Mouse (Mus musculus) testis, postnatal 14 days (tissue): ENCODE measurements at regions not wholly inside any gene's neighbourhood (a gene's known extent, or its start where the extent isn't known, plus 50 kb on each side); places are given as distances from the start of the nearest gene placed in this dataset.

ENCODE experiments used
- DNase-seq: peaks from one replicate; pipeline ENCODE4 v3.0.0; 2021; ENCODE audit warnings: low spot score

DNA sequence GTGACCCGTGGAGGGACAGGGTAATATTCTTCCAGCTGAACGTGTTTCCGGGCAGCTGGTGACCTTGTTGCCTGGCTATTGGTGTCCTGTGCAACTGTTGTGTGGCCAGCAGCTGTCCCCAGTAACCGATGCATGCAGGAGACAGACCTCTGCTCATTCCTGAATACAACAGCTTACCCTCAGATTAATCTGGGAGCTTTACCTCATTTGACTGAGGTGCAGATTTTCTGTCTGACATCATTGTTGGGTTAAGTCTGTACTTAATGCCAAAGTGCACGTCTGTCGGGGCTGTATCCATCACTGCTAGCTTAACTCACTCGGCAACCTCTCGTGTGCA is 119.6 kb upstream of the Mpp6 start:
- no peak for DNase-seq

DNA sequence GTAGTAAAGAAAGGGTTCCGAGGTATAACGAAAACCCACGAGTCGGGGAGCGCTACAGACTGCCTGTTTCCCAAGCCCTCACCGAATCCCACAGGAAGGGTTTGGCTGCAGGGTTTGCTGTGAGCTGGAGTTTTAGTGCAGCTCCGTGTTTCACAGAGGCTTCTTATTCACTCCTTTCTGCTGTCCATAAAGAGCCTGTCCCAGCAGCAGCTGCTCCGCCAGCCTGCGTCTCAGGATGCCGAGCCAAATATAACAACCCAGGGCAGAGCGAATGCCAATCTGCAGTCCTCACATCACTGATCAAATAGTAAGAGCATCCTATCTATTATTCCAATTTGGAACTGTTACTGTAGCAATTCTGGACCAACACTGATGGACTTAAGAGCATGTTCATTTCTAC is 110.7 kb upstream of the Mpp6 start:
- DNase-seq: no peak

DNA sequence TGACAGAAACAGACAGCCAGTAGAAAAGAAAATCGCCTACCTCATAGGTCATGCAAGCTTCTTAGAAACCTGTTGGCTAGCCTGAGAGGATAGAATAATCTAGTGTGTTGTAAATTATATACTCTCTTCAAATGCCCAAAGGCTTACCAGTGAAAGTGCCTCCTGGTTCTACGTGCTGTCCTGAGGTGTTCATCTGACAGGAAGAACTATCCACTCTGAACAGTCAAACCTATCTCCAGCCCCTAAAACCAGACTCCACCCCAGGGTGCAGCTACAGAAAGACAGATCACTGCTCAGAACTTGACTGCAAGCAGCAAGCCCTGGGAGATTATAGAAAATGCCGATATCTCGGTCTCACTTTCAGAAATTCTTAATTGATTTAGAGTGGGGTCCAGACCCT is 102.0 kb upstream of the Mpp6 start:
- no peak for DNase-seq

DNA sequence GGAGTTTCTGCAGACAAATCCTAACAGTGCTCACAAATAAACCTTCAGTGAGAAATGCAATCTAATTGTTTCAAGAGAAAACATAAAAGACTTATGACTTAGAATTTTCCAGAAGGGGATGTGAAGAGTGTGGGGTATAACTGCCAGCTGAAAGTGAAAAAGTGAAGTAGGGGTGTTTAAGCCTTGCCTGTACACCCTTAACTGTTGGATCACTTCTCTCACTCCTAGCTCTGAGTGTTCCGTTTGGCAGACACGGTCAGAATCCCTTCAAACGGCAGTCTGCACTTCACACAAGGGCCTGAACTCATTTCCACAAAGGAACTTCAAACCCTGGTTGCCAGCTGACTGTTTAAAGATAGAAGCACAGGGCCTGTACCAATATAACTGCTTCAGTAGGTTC is 101.2 kb upstream of the Mpp6 start:
- no peak for DNase-seq

DNA sequence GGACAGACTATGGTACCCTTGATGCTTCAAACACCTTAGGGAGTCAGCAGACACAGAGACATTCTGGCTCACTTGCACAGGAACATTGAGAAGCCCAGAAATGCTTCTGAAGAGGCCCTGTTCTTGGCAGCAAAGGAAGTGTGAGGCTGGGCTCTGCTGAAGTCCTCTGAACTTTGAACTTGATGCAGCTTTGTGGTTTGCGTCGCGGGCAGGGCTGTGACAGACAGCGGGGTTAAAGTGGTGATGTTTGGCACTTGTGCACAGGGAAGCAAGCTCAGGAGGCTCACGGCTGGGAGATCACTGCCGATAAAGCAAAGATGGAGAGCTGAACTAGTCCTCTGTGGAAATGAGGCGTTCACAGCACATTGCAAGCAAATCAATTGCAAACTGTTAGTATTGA is 100.7 kb upstream of the Mpp6 start:
- DNase-seq: no peak

DNA sequence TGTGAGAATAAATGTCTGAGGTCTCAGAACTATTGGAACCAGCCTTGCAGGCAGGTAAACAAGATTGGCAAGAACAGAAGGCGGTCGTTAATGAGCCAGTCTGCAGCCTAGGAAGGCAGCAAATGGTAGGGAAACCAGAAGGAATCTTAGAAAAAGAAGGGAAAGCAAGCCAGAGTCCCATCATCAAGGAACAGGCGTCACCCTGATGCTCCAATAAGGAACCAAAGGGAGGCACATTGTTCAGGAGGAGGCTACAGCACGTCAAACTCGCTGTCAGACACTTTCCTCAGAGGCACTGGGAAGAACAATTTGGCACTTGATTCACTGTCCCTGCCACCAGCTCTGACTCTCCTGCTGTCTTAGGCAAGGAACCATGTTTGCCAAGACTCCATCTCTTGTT is 100.2 kb upstream of the Mpp6 start:
- no peak for DNase-seq

DNA sequence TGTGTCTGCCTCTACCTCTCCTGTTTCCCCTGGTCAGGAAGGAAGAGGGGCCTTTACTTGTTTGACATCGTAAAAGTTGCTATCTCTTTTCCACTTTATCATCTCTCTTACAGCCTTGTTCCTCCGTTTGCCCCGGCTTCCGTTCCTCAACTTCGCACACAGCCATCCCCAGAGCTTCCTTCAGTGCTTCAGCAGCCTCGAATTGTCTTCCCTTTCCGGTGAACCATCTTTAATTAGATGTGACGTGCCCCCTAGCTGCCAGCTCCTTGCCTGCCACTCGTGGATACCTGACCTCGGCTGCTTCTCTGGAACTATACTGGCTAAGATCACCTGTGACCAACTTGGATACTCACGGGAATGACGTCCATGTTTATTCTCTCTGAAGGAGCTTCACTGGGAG is 99.0 kb upstream of the Mpp6 start:
- no peak for DNase-seq

DNA sequence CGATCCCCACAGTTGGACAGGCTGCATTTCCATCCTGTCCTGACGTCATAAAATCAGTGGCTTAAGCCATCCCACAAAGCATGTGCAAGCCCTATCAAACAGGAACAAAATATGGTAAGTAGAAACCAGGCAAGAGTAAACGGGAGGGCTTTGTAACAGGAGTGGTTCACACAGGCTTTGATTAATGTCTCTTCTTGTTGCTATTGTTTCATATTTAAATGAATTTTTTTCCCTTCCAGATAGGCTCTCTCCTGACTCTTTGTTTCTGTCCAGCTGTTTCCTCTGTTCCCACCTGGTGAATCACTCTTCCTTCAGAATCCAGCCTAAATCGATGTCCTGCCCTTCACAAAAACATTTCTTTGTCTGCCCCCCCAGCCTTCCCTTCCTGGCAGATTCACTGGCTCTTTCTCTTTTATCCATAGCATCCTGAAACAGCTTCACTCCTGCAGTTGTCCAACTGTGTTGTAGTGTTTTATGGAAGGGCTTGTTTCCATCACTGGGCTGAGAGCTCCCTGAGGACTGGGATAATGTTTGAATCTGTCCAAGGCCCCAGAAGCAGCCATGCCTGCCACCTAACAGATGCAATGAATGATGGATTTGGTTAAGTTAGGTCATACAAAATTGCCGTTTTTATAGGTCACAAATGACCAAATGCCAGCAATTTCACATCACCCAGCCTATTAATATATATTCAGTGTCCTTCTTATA is 98.1 kb upstream of the Mpp6 start:
- no peak for DNase-seq

DNA sequence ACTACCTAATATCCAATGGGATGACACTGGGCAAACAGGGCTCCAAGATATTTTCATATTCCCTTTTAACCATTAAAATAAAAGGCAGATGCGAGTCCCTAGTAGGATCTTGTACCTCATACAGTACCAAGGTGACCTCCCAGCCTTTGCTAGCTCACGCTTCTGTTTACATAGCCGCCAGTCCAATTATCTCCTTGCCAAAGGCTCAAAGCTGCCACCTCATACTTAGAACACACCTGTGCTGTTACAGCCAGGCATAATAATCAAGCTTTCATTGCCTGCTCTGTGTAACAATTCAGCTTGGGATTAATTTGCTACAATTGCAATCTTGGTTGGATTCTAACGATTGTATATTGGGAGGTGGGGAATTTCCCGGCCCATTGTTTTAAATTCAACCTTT is 97.0 kb upstream of the Mpp6 start:
- no peak for DNase-seq

DNA sequence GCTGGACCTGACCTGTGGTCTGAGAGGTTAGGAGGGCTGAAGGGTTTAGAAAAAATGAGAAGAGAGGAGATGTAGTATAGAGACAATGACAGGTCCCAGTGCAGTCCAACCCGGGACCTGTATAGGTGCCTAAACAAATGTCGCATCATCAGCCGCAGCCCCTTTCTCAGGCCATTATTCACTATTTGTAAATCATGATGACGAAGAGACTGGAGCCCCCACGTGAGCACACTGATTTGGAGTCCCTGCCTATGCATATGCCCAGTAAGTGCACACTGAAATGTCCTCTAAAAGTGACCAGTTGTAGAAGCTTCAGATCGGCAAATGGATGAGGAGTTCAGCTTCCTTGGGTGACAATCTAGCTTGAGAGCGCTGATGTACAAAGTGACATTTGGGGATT is 96.2 kb upstream of the Mpp6 start:
- no peak for DNase-seq

DNA sequence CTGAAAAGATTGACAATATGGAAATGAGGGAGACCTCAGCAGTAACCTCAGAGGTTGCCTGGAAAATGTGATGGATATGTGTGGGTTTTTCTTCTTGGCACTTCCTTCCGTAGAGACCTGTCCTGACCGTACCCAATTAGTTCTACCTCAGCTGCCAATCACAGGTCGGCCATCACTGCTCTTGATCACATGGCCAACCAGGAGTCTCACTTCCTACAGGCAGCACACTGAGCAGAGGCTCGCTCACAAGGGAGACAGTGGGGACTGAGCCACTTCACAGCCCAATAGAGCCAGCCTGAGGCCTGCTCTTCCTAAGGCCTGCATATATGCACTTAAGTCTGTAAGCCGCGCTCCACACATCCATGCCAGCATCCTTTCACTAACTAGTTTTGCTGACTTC is 82.1 kb upstream of the Mpp6 start:
- DNase-seq: no peak

DNA sequence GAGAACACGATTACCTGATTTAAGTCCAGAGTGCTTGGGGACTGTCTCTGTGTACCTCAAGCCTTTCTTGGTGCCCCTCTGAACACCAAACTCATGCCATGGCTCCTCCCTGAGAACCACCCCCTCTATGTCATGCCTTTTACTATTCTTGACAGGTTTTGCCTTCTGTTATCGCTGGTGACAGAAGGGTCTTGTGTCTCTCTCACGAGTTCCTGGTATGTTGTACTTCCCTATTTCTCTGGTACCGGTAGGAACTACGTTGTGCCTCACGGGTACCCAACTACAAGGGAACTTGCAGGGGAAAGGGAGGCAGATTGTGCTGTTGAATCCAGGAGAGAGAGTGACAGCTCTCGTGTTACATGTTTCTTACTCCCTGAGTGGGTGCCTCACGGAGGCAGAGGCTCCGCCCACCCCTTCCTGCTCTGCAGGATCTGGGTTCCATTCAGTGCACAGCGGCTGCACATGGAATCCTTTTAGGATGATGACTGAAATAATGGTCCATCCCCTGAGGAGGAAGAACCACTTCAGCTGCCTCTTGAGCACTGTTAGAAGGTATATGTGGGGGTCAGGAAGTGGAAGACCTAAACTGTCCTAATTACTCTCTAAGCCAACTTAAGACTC is 80.0 kb upstream of the Mpp6 start:
- no peak for DNase-seq

DNA sequence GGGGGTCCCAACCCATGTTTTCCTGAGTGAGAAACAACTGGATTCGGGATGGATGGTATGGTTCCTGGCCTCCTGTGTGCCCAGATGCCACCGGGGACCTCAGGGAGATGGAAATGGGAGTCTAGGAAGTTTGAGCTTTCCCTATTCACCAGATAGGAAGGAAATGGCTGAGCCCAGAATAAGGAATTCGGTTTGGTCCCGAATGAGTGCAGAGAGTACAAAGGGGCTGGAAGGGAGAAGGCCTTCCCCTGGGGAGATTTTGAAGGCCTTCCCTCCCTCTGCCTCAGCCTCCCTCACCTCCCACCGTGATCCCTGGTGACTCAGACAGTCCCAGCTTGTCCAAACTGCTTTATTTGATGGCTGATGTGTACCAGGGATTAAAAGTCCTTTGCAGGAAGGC is 78.7 kb upstream of the Mpp6 start:
- DNase-seq: no peak

DNA sequence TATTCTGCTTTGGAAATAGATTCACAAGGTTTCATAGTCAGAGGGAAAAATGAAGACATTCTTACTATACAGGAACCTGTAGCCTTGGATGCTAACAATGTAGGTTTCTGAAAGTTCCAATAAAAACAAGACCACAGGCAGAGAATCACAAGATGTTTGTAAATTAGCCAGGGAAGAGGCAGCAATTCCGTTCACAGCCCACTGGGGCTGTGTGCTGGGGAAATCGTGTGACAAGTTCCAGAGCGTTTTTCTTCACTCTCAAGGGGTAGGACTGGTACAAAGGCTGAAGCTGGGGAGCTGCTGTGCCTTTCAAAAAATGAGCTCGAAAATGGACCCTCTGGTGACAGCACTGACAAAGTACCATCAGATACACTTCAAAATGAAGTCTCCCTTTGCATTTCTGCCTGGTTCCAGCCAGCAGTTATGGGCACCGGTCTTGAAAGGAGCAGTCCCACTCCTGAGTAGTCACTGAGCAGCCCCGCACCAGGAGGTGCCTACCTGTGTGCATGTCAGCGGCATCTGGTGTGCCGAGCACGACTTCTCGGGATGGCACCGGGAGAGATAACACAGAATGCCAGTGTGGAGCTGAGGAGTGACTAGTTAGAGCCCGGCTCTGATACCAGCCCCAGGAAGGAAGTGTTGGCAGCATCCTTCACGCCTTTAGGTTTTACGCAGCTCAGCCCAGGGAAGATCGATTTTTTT is 77.0 kb upstream of the Mpp6 start:
- DNase-seq: no peak

DNA sequence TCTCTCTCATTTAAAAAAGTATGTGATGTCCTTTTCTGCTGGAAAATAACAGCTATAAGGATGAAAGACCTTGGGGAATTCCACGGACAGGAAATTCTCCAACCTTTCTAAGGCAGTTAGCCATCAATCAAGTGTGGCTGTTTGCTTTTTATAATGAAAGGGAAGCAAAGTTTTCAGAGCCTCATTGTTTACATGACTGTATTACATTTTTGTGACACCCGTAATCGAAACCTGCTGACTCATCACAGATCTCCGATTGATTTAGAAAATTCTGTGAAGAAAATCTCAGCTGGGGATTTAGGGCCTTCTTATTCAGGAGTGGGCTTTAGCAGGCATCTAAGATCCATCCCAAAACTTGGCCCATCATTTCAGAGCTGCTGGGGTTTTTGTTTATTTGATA is 72.4 kb upstream of the Mpp6 start:
- no peak for DNase-seq

DNA sequence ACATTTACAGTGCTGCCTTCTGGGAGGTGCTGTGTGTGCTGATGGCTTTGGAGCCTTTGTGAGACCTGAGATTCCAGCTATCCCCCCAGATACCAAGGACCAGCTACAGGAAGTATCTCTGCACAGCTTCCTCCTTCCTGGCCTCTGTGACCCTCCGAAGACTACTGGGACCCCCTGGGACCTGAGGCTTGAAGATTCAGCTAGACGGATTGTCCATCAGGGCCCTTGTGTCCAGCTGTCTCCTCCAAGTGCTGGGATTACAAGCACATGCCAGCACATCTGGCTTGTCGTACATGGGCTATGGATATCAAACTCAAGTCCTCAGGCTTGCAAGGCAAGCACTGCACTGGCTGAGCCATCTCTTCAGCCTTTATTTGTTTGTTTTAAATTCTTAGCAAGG is 71.7 kb upstream of the Mpp6 start:
- DNase-seq: no peak

DNA sequence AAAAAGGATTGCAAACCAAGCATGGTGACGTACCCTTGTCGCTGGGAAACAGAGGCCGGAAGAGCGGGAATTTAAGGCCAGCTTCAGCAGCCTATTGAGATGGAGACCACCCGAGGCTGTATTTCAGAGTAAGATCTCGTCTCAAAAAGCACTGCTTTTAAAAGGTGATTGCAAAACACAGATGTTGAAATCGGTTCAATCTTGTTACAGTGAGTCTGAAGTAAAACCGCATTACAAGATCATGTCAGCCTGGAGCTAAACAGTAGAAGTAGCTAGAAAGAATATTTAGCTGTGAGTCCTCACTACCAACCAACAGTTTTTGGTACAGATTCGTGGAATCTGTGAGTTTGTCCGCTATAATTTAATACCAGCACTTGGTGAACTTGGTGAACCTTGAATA is 69.0 kb upstream of the Mpp6 start:
- no peak for DNase-seq

DNA sequence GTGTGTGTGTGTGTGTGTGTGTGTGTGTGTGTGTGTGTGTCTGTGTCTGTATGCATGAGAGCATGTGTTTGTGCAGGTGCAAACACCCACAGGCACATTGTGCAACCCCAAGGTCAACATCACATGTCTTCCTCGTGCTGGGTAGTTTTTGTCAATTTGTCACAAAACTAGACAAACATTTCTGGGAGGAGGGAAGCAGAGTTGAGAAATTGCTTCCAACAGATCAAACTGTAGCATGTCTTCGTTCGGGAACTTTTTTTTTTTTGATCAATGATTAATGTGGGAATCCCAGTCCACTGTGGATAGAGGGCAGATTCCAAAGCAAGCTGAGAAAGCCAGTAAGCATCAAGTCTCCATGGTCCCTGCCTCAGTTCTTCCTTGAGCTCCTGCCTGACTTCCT is 67.9 kb upstream of the Mpp6 start:
- no peak for DNase-seq

DNA sequence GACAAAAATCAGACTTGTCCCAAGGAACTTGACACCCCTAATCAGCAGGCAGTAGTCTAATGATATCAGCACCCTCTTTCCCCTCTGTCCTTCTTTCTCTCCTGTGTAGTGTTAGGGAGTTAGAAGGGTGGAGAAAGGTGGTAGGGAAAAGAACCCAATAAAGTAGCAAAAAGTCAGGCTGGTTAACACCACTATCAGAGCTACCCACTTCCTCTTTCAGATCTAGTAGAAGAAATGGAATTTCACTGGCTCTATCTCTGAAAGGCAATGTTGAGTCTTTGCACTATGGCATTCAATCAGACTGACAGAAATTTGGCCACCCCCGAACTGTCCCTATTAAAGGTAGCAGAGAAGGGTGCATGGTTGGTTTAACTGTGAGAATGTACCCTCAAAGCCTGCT is 65.9 kb upstream of the Mpp6 start:
- DNase-seq: no peak

DNA sequence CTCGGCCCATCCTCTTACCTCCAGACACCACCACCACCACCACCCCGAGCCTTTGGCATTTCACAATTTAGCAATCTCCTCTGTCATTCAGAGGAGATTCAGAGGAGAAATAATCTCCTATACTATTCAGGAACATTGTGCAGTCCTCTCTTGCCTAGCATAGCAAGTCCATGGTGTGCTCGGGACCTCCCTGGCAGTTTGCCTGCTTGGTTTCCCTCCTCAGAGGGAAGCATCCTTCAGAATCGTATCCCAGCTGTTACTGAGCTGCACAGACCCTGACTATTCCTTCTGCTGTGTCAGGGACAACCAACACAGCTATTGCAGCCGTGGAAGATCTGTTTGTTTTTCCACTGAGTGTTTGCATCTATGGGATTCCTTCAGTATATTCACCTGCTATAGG is 63.3 kb upstream of the Mpp6 start:
- DNase-seq: peak; percentile 26

DNA sequence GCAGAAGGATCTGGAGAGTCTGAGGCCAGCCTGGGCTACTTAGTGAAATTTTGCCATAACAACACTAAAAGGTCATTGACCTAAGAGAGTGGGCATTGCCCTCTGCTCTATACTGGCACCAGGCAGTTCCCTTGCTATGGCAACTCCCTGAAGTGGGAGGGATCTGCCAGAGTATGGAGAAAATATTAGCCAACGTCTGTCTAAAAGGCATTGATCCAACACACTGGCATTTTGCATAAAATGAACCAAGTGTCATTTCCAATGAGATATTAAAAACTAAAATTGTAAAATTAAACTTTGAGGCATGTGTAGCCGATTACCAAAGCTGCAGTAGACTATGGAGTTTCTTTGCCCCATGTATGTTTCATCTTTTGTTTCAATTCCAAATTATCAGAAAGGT is 57.6 kb upstream of the Mpp6 start:
- DNase-seq: no peak

DNA sequence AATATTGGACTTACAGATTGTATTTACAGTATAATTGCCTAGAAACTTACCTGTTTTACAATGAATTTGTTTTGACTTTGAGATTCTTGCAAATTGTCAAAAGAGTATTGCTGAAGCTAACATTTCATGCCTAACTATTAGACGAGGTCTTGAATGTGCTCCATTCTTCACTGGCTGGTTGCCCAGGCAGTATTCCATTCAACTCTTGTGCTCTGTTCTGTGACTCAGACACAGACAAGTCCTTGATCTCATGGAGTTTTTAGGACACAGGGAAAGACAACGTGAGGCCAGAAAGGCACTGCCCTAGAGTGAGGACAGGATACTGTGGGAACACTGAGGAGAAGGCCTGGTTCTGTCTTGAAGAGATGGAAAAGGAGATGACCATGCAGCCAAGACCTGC is 57.0 kb upstream of the Mpp6 start:
- no peak for DNase-seq

DNA sequence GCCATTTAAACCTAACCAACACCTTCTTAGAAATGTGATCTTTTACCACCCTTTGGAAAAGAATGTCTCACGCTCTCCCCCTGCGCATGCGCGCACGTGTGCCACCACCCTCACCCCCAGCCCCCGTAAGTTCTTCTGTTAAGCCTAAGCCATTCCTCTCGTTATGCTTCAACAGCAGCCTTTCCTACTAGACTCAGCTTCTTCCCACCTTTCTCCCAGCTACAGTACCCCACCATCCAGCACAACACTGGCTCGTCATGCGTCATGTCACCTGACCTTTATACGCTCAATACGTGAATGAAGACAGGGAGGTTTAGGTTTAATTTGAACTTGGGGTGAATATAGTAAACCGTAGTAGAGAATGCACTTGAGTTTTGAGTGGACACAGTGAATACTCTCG is 55.8 kb upstream of the Mpp6 start:
- DNase-seq: no peak

DNA sequence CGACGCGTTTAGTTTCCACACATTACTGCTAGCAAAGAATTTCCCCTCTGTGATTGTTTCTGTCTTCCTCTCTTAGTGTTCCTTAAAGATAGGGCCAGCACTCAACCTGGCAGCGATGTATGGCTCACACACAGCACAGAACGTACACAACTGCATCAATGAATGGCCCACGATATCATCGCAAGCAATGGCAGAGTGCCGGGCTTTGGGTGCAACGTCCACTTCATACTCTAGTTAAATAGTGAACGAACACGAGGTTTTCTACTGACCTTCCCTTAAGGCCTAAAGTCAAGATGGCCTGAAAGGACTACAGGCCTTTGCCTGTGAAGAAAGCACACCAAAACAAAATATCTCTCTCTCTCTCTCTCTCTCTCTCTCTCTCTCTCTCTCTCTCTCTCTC is 51.4 kb upstream of the Mpp6 start:
- DNase-seq: no peak
